Mouse (Mus musculus) heart, postnatal 0 days (tissue): ENCODE results near the gene Ankrd26.

Experiments
- CTCF ChIP-seq: IDR thresholded peaks from 2 replicates; pipeline ENCODE4 v1.5.1; 2016; ENCODE audit warnings: antibody characterized with exemption, control low read depth, low read depth
- EP300 ChIP-seq: IDR thresholded peaks from 2 replicates; pipeline ENCODE4 v1.6.1; 2016; ENCODE audit warnings: antibody characterized with exemption, low read depth

GRCm38 (mm10) chr6:118594833-118595680 is 33.0 kb upstream of the Ankrd26 start:
- no peak for TF ChIP-seq CTCF
- TF ChIP-seq EP300, result no peak
